Mouse (Mus musculus) hindbrain, embryonic 15.5 days (tissue): ENCODE data around the gene Robo1. TPM values are rescaled to one million over a fixed set of nuclear protein-coding genes. Genes with fewer than 3 reads are reported as not detected.

Experiments
- ATAC-seq: fragments of 200-750 bp; cut with Nextera tagmentation; 2 replicates; pipeline ENCODE4 v1.8.0; 2017; ENCODE audit warnings: low read depth, moderate number of reproducible peaks, moderate TSS enrichment; ENCODE audit not compliant: low FRiP score
- H3K27ac ChIP-seq: fragments of 300-500 bp; sonication (generic); replicated peaks from 2 replicates; pipeline ENCODE4 v1.5.1; 2015; ENCODE audit warnings: mild to moderate bottlenecking, inconsistent platforms
- H3K27me3 ChIP-seq: fragments of 300-500 bp; sonication (generic); 2 replicates; pipeline ENCODE4 v1.6.1; 2015; ENCODE audit warnings: control low read depth, inconsistent platforms
- H3K36me3 ChIP-seq: fragments of 300-500 bp; sonication (generic); 2 replicates; pipeline ENCODE4 v1.6.1; 2015; ENCODE audit warnings: control low read depth, inconsistent platforms
- H3K4me1 ChIP-seq: fragments of 300-500 bp; sonication (generic); replicated peaks from 2 replicates; pipeline ENCODE4 v1.6.1; 2015; ENCODE audit warnings: control low read depth, inconsistent platforms
- H3K4me2 ChIP-seq: fragments of 300-500 bp; sonication (generic); 2 replicates; pipeline ENCODE4 v1.6.1; 2015; ENCODE audit warnings: moderate library complexity, mild to moderate bottlenecking, inconsistent platforms
- H3K4me3 ChIP-seq: fragments of 300-500 bp; sonication (generic); 2 replicates; pipeline ENCODE4 v1.5.1; 2015; ENCODE audit warnings: mild to moderate bottlenecking, inconsistent platforms
- H3K9ac ChIP-seq: fragments of 300-500 bp; sonication (generic); 2 replicates; pipeline ENCODE4 v1.6.1; 2015; ENCODE audit warnings: inconsistent platforms
- H3K9me3 ChIP-seq: fragments of 300-500 bp; sonication (generic); 2 replicates; pipeline ENCODE4 v1.6.1; 2016; ENCODE audit warnings: control low read depth, inconsistent platforms
- WGBS: fragments of 180-500 bp; shearing (Covaris S2); methylation state at CpG from one replicate; pipeline ENCODE4 v1.1.7; 2015; 5-methylcytosine and 5-hydroxymethylcytosine counted together
- polyA plus RNA-seq: library from polyadenylated mRNA; unstranded; fragments of >200 nt; fragmentation: Nextera tagmentation; extraction: Ambion mirVana; gene quantifications from 2 replicates; pipeline ENCODE4 v1.2.1, GENCODE M21; 2015

The Robo1 gene
- polyA plus RNA-seq, 1 experiment from 2014 or later: 33.1 TPM

GRCm38 (mm10) chr16:73014544-73014943 is 706.4 kb downstream of the Robo1 start:
- H3K9me3 ChIP-seq: no peaks in the 10 kb centered on the region
- H3K36me3 ChIP-seq: no peaks in the 10 kb centered on the region
- ATAC-seq: no peak
- no peaks in the 10 kb centered on the region for H3K27me3 ChIP-seq
- no peak overlapping the region for H3K9ac ChIP-seq
- H3K4me1 ChIP-seq: no peaks in the 10 kb centered on the region
- no peak overlapping the region for H3K4me3 ChIP-seq
- 65% methylated on average over 8 of the region's 8 CpGs for WGBS
- H3K27ac ChIP-seq: no peak overlapping the region; the same call in 1 of the 2 replicates
- no peak overlapping the region for H3K4me2 ChIP-seq

- H3K9ac ChIP-seq: no peak overlapping the region
- H3K4me1 ChIP-seq: no peaks in the 10 kb centered on the region
- ATAC-seq: no peak
- H3K4me2 ChIP-seq: no peak overlapping the region
- H3K4me3 ChIP-seq: no peak overlapping the region
- H3K27ac ChIP-seq: no peak overlapping the region
- no peaks in the 10 kb centered on the region for H3K27me3 ChIP-seq
- no peaks in the 10 kb centered on the region for H3K9me3 ChIP-seq
- WGBS: 83% methylated on average over 4 of the region's 4 CpGs
- no peaks in the 10 kb centered on the region for H3K36me3 ChIP-seq
These were observed 707.9 kb downstream of the Robo1 start for GRCm38 (mm10) chr16:73015976-73016375.

- Histone ChIP-seq H3K4me1 (no peaks in the 10 kb centered on the region), H3K4me2 (no peak overlapping the region), H3K27me3 (no peaks in the 10 kb centered on the region), H3K9me3 (no peaks in the 10 kb centered on the region), H3K36me3 (no peaks in the 10 kb centered on the region), H3K27ac (no peak overlapping the region), H3K9ac (no peak overlapping the region), H3K4me3 (no peak overlapping the region)
- WGBS: 71% methylated on average over 7 of the region's 7 CpGs
- ATAC-seq: no peak
These were observed 708.7 kb downstream of the Robo1 start for GRCm38 (mm10) chr16:73016801-73017200.

- no peak overlapping the region for H3K4me3 ChIP-seq
- H3K4me2 ChIP-seq: no peak overlapping the region
- no peak overlapping the region for H3K9ac ChIP-seq
- no peaks in the 10 kb centered on the region for H3K4me1 ChIP-seq
- no peak overlapping the region for H3K27ac ChIP-seq
- no peaks in the 10 kb centered on the region for H3K9me3 ChIP-seq
- WGBS: 88% methylated on average over 13 of the region's 13 CpGs
- no peaks in the 10 kb centered on the region for H3K27me3 ChIP-seq
- ATAC-seq: no peak
- H3K36me3 ChIP-seq: no peaks in the 10 kb centered on the region
These were observed 716.2 kb downstream of the Robo1 start for GRCm38 (mm10) chr16:73024326-73024725.

GRCm38 (mm10) chr16:73027692-73028091 is 719.6 kb downstream of the Robo1 start:
- WGBS: 70% methylated on average over 14 of the region's 14 CpGs
- no peak overlapping the region for H3K4me2 ChIP-seq
- H3K4me1 ChIP-seq: no peaks in the 10 kb centered on the region
- no peaks in the 10 kb centered on the region for H3K9me3 ChIP-seq
- H3K27ac ChIP-seq: no peak overlapping the region
- no peaks in the 10 kb centered on the region for H3K36me3 ChIP-seq
- no peak overlapping the region for H3K4me3 ChIP-seq
- H3K9ac ChIP-seq: no peak overlapping the region
- H3K27me3 ChIP-seq: no peaks in the 10 kb centered on the region
- ATAC-seq: no peak

GRCm38 (mm10) chr16:73030999-73031398 is 722.9 kb downstream of the Robo1 start:
- Histone ChIP-seq H3K4me2 (no peak overlapping the region), H3K9me3 (no peaks in the 10 kb centered on the region), H3K27me3 (no peaks in the 10 kb centered on the region), H3K4me1 (no peaks in the 10 kb centered on the region), H3K9ac (no peak overlapping the region), H3K27ac (no peak overlapping the region), H3K4me3 (no peak overlapping the region), H3K36me3 (no peaks in the 10 kb centered on the region; the same call in 1 of the 2 replicates)
- 75% methylated on average over 4 of the region's 4 CpGs for WGBS
- no peak for ATAC-seq

- WGBS: 54% methylated on average over 20 of the region's 20 CpGs
These were observed 727.3 kb downstream of the Robo1 start for GRCm38 (mm10) chr16:73035210-73035985.

GRCm38 (mm10) chr16:73038552-73038951 is 730.4 kb downstream of the Robo1 start:
- Histone ChIP-seq H3K9me3 (no peaks in the 10 kb centered on the region), H3K4me3 (no peak overlapping the region), H3K4me1 (no peaks in the 10 kb centered on the region), H3K27me3 (no peaks in the 10 kb centered on the region), H3K9ac (no peak overlapping the region), H3K36me3 (peaks cover 15% of the 10 kb centered on the region), H3K4me2 (no peak overlapping the region), H3K27ac (no peak overlapping the region)
- ATAC-seq: no peak; the same call in 1 of the 2 replicates
- WGBS: 27% methylated on average over 7 of the region's 7 CpGs

More at GRCm38 (mm10) chr16:73035210-73035985, 727.3 kb downstream of the Robo1 start:
- ATAC-seq: 0 out of 2 replicates have a peak, but pooled peaks have one; percentile 56
- Histone ChIP-seq H3K36me3 (peaks cover under 1% of the 10 kb centered on the region; the same call in 1 of the 2 replicates), H3K9ac (no peak overlapping the region), H3K27ac (peak overlapping the region; percentile 42; the same call in 1 of the 2 replicates), H3K4me1 (no peaks in the 10 kb centered on the region), H3K27me3 (no peaks in the 10 kb centered on the region), H3K4me2 (peak overlapping the region; percentile 11), H3K4me3 (no peak overlapping the region), H3K9me3 (no peaks in the 10 kb centered on the region)

- no peak overlapping the region for H3K4me2 ChIP-seq
- H3K27me3 ChIP-seq: no peaks in the 10 kb centered on the region
- no peaks in the 10 kb centered on the region for H3K4me1 ChIP-seq
- WGBS: 94% methylated on average over 3 of the region's 3 CpGs
- no peaks in the 10 kb centered on the region for H3K36me3 ChIP-seq
- no peaks in the 10 kb centered on the region; the same call in 1 of the 2 replicates for H3K9me3 ChIP-seq
- H3K4me3 ChIP-seq: no peak overlapping the region
- no peak overlapping the region for H3K27ac ChIP-seq
- no peak for ATAC-seq
- no peak overlapping the region for H3K9ac ChIP-seq
These were observed 754.4 kb downstream of the Robo1 start for GRCm38 (mm10) chr16:73062461-73062860.

- Histone ChIP-seq H3K9me3 (no peaks in the 10 kb centered on the region; the same call in 1 of the 2 replicates), H3K9ac (no peak overlapping the region), H3K36me3 (no peaks in the 10 kb centered on the region), H3K4me3 (no peak overlapping the region), H3K4me1 (no peaks in the 10 kb centered on the region), H3K27me3 (no peaks in the 10 kb centered on the region), H3K4me2 (no peak overlapping the region), H3K27ac (no peak overlapping the region)
- no peak for ATAC-seq
- 81% methylated on average over 7 of the region's 7 CpGs for WGBS
These were observed 759.7 kb downstream of the Robo1 start for GRCm38 (mm10) chr16:73067782-73068181.

GRCm38 (mm10) chr16:73072047-73072446 is 763.9 kb downstream of the Robo1 start:
- WGBS: 96% methylated on average over 3 of the region's 3 CpGs
- H3K36me3 ChIP-seq: no peaks in the 10 kb centered on the region

GRCm38 (mm10) chr16:73072883-73073282 is 764.8 kb downstream of the Robo1 start:
- Histone ChIP-seq H3K27ac (no peak overlapping the region), H3K27me3 (no peaks in the 10 kb centered on the region), H3K36me3 (no peaks in the 10 kb centered on the region), H3K9me3 (no peaks in the 10 kb centered on the region), H3K4me2 (no peak overlapping the region), H3K9ac (no peak overlapping the region), H3K4me1 (no peaks in the 10 kb centered on the region), H3K4me3 (no peak overlapping the region)
- 98% methylated on average over 6 of the region's 6 CpGs for WGBS
- ATAC-seq: no peak

More at GRCm38 (mm10) chr16:73072047-73072446, 763.9 kb downstream of the Robo1 start:
- H3K4me1 ChIP-seq: no peaks in the 10 kb centered on the region
- H3K9me3 ChIP-seq: no peaks in the 10 kb centered on the region
- no peaks in the 10 kb centered on the region for H3K27me3 ChIP-seq
- no peak overlapping the region for H3K9ac ChIP-seq
- no peak overlapping the region for H3K27ac ChIP-seq
- no peak overlapping the region for H3K4me2 ChIP-seq
- no peak for ATAC-seq
- H3K4me3 ChIP-seq: no peak overlapping the region
